Mouse (Mus musculus) kidney, postnatal 0 days (tissue): ENCODE measurements around the gene Thrsp. TPM values are rescaled to one million over a fixed set of nuclear protein-coding genes. Genes with fewer than 3 reads are reported as not detected.

Source experiments
- ATAC-seq: fragments of 200-750 bp; cut with Nextera tagmentation; replicated peaks from 2 replicates; pipeline ENCODE4 v1.8.0; 2017; ENCODE audit warnings: low read depth, moderate number of reproducible peaks, moderate TSS enrichment, moderate library complexity; ENCODE audit not compliant: low FRiP score
- DNase-seq: peaks from one replicate; pipeline ENCODE4 v3.0.0-alpha.2; 2016; ENCODE audit warnings: low spot score
- H3K27ac ChIP-seq: fragments of 300-500 bp; sonication (generic); 2 replicates; pipeline ENCODE4 v1.5.1; 2014; ENCODE audit warnings: mild to moderate bottlenecking
- H3K27me3 ChIP-seq: fragments of 300-500 bp; sonication (generic); 2 replicates; pipeline ENCODE4 v1.6.1; 2014; ENCODE audit warnings: low read length, mixed read lengths; ENCODE audit not compliant: insufficient read depth
- H3K36me3 ChIP-seq: fragments of 300-500 bp; sonication (generic); 2 replicates; pipeline ENCODE4 v1.6.1; 2014; ENCODE audit warnings: low read length, mixed read lengths; ENCODE audit not compliant: insufficient read depth
- H3K4me1 ChIP-seq: fragments of 300-500 bp; sonication (generic); replicated peaks from 2 replicates; pipeline ENCODE4 v1.6.1; 2014; ENCODE audit warnings: antibody characterized with exemption, low read length, mixed read lengths; ENCODE audit not compliant: insufficient read depth
- H3K4me2 ChIP-seq: fragments of 300-500 bp; sonication (generic); 2 replicates; pipeline ENCODE4 v1.6.1; 2014; ENCODE audit warnings: mild to moderate bottlenecking, low read length, moderate library complexity, mixed read lengths
- H3K4me3 ChIP-seq: fragments of 300-500 bp; sonication (generic); replicated peaks from 2 replicates; pipeline ENCODE4 v1.5.1; 2014; ENCODE audit warnings: low read depth, low read length
- H3K9ac ChIP-seq: fragments of 300-500 bp; sonication (generic); 2 replicates; pipeline ENCODE4 v1.6.1; 2014; ENCODE audit warnings: low read depth, low read length
- H3K9me3 ChIP-seq: fragments of 300-500 bp; sonication (generic); replicated peaks from 2 replicates; pipeline ENCODE4 v1.6.1; 2016; ENCODE audit warnings: low read length, inconsistent platforms, mixed read lengths
- CTCF ChIP-seq: IDR thresholded peaks from 2 replicates; pipeline ENCODE4 v1.5.1; 2016; ENCODE audit warnings: antibody characterized with exemption, low read depth, mild to moderate bottlenecking, moderate library complexity
- whole genome bisulfite sequencing: fragments of 180-500 bp; shearing (Covaris S2); extraction: QIAGEN DNeasy Blood & Tissue Kit; methylation state at CpG from one replicate; pipeline ENCODE4 v1.1.7; 2014; 5-methylcytosine and 5-hydroxymethylcytosine counted together
- polyA plus RNA-seq: library from polyadenylated mRNA; unstranded; fragments of >200 nt; fragmentation: Nextera tagmentation; extraction: Ambion mirVana; gene quantifications from 2 replicates; pipeline ENCODE4 v1.2.1, GENCODE M21; 2015

Gene Thrsp
- polyA plus RNA-seq, 1 experiment from 2014 or later = 1.4 TPM

DNA sequence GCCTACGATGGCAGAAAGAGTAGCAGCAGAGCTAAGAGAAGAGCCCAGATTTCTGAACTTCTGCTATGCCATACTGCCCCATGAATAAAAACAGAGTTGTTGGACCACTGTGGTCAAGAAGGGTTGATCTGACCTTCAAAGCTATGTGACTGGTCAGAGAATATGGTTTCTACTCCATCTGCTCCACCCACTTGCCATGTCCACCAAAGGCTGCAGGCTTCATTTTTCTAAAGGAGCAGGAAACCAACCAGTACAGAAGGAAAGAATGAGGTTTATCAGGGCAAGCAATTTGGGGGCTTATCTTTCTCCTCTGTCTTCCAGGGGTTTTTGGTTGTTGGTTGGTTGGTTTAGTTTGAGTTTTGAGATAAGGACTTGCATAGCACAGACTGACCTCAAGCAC is 3.5 kb downstream of the Thrsp start:
- DNase-seq (no peak), ATAC-seq (no peak)
- Histone ChIP-seq H3K36me3 (peaks cover 15% of the 10 kb centered on the region), H3K4me3 (no peak overlapping the region), H3K9me3 (no peaks in the 10 kb centered on the region), H3K27me3 (no peaks in the 10 kb centered on the region), H3K9ac (no peak overlapping the region), H3K4me2 (no peak overlapping the region), H3K27ac (no peak overlapping the region), H3K4me1 (no peaks in the 10 kb centered on the region)
- TF ChIP-seq CTCF = no peak
- WGBS = 95% methylated on average over 1 of the region's 1 CpGs

DNA sequence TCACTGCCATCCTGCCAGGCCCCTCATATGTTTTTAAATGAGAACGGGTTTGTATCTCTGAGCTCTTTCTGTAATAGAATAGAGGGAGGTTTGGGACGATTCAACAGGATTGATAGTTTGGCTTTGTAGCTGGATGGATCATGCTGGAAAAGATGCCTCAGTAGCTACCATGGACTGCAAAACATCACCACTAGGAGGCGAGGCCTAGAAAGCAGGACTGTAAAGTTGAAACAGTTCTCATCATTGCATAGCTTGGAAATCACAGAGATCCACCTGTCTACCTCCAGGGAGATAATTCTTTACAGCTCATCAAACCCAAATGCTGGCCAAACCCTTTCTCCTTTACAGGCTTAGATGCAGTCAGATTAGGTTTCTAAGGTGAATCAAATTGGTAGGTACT is 6.0 kb downstream of the Thrsp start:
- TF ChIP-seq CTCF = peak; percentile 58
- H3K4me3 ChIP-seq = no peak overlapping the region
- no peaks in the 10 kb centered on the region for H3K9me3 ChIP-seq
- 82% methylated on average over 3 of the region's 3 CpGs for WGBS
- H3K4me1 ChIP-seq = no peaks in the 10 kb centered on the region
- peaks cover 15% of the 10 kb centered on the region for H3K36me3 ChIP-seq
- H3K4me2 ChIP-seq = no peak overlapping the region
- no peak for ATAC-seq
- H3K27me3 ChIP-seq = no peaks in the 10 kb centered on the region
- H3K9ac ChIP-seq = no peak overlapping the region
- H3K27ac ChIP-seq = no peak overlapping the region
- DNase-seq = no peak

DNA sequence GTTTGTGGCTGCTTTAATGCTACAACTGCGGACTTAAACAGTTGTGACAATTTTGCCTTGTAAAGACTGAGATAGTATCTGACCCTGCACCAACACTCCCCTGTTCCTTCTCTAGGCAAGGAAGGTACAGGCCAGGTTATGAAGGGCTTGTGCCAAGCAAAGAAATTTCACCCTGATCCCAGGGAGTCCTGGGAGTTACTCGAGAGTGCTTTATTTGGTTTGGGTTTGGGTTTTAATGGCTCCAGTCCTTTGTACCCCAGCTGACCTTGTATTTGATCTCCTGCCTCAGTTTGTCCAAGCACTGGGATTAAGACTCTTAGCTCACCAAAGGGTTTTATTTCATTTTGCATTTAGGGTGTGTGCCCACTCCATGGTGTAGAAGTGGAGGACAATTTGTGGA is 6.4 kb downstream of the Thrsp start:
- no peak overlapping the region for H3K9ac ChIP-seq
- no peak overlapping the region for H3K27ac ChIP-seq
- DNase-seq = no peak
- H3K4me2 ChIP-seq = no peak overlapping the region
- no peak for ATAC-seq
- no peaks in the 10 kb centered on the region for H3K27me3 ChIP-seq
- 82% methylated on average over 2 of the region's 2 CpGs for WGBS
- no peak for TF ChIP-seq CTCF
- no peaks in the 10 kb centered on the region for H3K9me3 ChIP-seq
- H3K4me3 ChIP-seq = no peak overlapping the region
- peaks cover 15% of the 10 kb centered on the region for H3K36me3 ChIP-seq
- H3K4me1 ChIP-seq = no peaks in the 10 kb centered on the region

DNA sequence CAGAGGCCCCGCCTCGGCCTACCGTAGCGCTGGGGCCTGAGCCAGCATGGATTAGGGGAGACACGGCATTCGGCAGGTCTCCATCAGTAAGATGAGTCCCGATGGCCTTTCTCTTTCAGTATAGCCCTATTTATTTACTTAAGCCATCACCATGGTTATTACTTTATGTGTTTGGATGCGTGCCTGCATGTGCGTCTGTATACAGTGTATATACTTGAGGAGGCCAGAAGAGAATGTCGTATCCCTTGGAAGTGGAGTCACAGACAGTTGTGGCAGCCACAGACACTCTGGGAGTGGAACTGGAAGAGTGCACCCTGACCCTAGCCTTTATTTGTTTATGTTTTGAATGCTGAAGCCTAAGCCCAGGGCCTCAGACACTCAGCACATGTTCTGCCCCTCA is 10.4 kb downstream of the Thrsp start:
- ATAC-seq = no peak

DNA sequence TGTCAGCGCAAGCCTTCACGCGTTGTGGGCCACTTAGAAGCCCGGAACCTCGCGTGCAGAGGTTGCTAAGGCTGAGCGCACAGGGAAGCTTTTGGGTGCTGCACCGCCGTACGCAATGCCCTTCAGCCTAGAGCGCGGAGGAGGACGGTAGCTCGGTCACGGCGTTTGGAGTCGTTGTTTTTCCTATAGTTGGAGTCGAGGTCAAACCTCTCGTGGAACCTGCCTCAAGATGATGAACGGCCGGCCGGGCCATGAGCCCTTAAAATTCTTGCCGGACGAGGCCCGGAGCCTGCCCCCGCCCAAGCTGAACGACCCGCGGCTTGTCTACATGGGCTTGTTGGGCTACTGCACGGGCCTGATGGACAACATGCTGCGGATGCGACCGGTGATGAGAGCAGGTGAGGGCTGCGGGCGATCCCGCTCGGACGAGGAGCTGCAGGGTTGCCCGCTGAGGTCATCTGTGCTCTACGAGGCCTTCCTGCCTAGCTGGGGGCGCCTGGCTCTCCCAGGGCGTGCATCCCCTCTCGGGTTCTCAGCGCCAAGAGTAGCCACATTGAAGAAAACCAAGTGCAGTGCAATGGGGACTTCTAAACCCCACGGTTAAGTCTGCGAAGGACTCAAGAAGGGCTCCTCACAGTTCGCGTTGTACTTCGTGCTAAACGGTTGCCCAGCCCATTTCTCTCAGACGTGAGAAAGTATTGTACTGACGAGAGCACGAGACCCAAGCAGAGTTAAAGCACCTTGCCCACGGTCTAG is 17.4 kb downstream of the Thrsp start, which contains the start of gene Ndufc2:
Ndufc2 (plus strand) TSS at position 44 of the 756 bp plus-strand sequence.
- no peaks in the 10 kb centered on the region; the same call in none of the 2 replicates for H3K4me1 ChIP-seq
- no peak for TF ChIP-seq CTCF
- under 1% methylated on average over 54 of the region's 54 CpGs for WGBS
- peak within 1 kb of the TSS; percentile 98 for H3K9ac ChIP-seq
- no peaks in the 10 kb centered on the region for H3K9me3 ChIP-seq
- H3K36me3 ChIP-seq = no peaks in the 10 kb centered on the region; the same call in 1 of the 2 replicates
- peak; percentile 96 for ATAC-seq
- no peaks in the 10 kb centered on the region for H3K27me3 ChIP-seq
- peak within 1 kb of the TSS; percentile 74 for H3K4me2 ChIP-seq
- H3K27ac ChIP-seq = peak within 1 kb of the TSS; percentile 95
- DNase-seq = peak; percentile 92
- H3K4me3 ChIP-seq = peak within 1 kb of the TSS; percentile 94

More for the DNA sequence above, 10.4 kb downstream of the Thrsp start:
- 84% methylated on average over 10 of the region's 10 CpGs for WGBS
- Histone ChIP-seq H3K27ac (no peak overlapping the region), H3K36me3 (peaks cover 19% of the 10 kb centered on the region), H3K9me3 (no peaks in the 10 kb centered on the region), H3K27me3 (no peaks in the 10 kb centered on the region), H3K4me3 (no peak overlapping the region), H3K4me1 (no peaks in the 10 kb centered on the region), H3K9ac (no peak overlapping the region), H3K4me2 (no peak overlapping the region)
- DNase-seq = no peak
- no peak for TF ChIP-seq CTCF

DNA sequence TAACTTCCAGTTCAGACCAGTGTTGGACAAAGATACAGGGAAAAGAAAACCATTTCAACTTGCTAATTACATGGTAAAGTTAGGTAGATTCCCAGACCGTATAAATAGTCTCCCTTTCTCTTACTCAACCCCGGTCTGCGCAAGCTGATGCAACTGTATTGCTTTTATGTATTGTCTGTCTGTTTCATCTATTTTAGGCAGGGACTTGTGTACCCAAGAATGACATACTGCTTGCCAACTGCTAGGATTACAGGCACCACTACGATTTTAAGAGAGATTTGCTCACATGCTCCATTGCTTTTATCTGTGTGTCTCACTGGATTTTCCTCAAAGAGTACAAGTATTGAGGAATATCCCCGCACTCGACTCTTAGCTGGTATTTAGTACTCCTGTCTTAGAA is 18.6 kb downstream of the Thrsp start:
- no peak overlapping the region for H3K4me3 ChIP-seq
- H3K9ac ChIP-seq = no peak overlapping the region
- no peaks in the 10 kb centered on the region for H3K9me3 ChIP-seq
- 88% methylated on average over 6 of the region's 6 CpGs for WGBS
- no peaks in the 10 kb centered on the region; the same call in none of the 2 replicates for H3K4me1 ChIP-seq
- ATAC-seq = no peak
- no peaks in the 10 kb centered on the region; the same call in 1 of the 2 replicates for H3K36me3 ChIP-seq
- no peak for TF ChIP-seq CTCF
- no peak overlapping the region for H3K4me2 ChIP-seq
- no peak overlapping the region for H3K27ac ChIP-seq
- no peaks in the 10 kb centered on the region for H3K27me3 ChIP-seq
- DNase-seq = no peak
